Mouse (Mus musculus) cortical plate, adult 2 months (tissue): ENCODE measurements around the gene Hnrnph1.

ENCODE experiments used
- CTCF ChIP-seq: fragments of 200-500 bp; IDR thresholded peaks from 2 replicates; pipeline ENCODE4 v1.5.1; 2011; ENCODE audit warnings: mild to moderate bottlenecking, control low read depth, low read length; ENCODE audit not compliant: insufficient read depth; ENCODE audit errors: extremely low read depth
- POLR2A ChIP-seq: fragments of 200-500 bp; IDR thresholded peaks from 2 replicates; pipeline ENCODE4 v1.6.1; 2011; ENCODE audit warnings: mild to moderate bottlenecking, low read length, control low read depth; ENCODE audit not compliant: insufficient read depth; ENCODE audit errors: extremely low read depth

GRCm38 (mm10) chr11:50394731-50395130 lies 17.9 kb downstream of the Hnrnph1 start:
- TF ChIP-seq CTCF (no peak), POLR2A (no peak)
